Comparison of ENCODE assay signal across 24 mouse cellular contexts in genomic region chr16:92641053-92641452, GRCm38 (mm10).
DNase-seq lines count a peak whose midpoint lies in the region; ATAC-seq lines count a peak whose summit lies in the region.
"Had no signal": no experiment of that assay in that cellular context is flagged by ENCODE, and none has a peak within 500 bp of the region (broad histone marks: within the 10 kb centered on the region; RNA-seq: fewer than 3 reads in every experiment).

No protein-coding gene starts in this region.

- H3K36me3 ChIP-seq in kidney, embryonic 16.5 days (ENCODE audit: insufficient read depth, low read length): no peaks in the 10 kb centered on the region
- no peaks in the 10 kb centered on the region for H3K36me3 ChIP-seq in hindbrain, embryonic 12.5 days
- H3K36me3 ChIP-seq: embryonic facial prominence, embryonic 12.5 days; limb, embryonic 15.5 days; midbrain, embryonic 10.5 days; neural tube, embryonic 12.5 days had no signal

- no peaks in the 10 kb centered on the region for H3K9me3 ChIP-seq in kidney, embryonic 16.5 days (ENCODE audit: low read length)
- H3K9me3 ChIP-seq in hindbrain, embryonic 12.5 days (replicated peaks): no peaks in the 10 kb centered on the region
- H3K9me3 ChIP-seq: embryonic facial prominence, embryonic 12.5 days; limb, embryonic 15.5 days; liver, embryonic 15.5 days; midbrain, embryonic 10.5 days; neural tube, embryonic 12.5 days had no signal

- WGBS in kidney, embryonic 16.5 days: 63% methylated on average over 6 of the region's 6 CpGs
- 75% methylated on average over 6 of the region's 6 CpGs for WGBS in hindbrain, embryonic 12.5 days

- H3K27ac ChIP-seq in kidney, embryonic 16.5 days (ENCODE audit: low read length): no peak overlapping the region
- no peak overlapping the region for H3K27ac ChIP-seq in hindbrain, embryonic 12.5 days
- H3K27ac ChIP-seq: embryonic facial prominence, embryonic 12.5 days; hindbrain, embryonic 14.5 days; limb, embryonic 15.5 days; liver, embryonic 15.5 days; midbrain, embryonic 10.5 days; neural tube, embryonic 12.5 days had no signal

- H3K4me3 ChIP-seq in kidney, embryonic 16.5 days (ENCODE audit: low read length): no peak overlapping the region
- H3K4me3 ChIP-seq in hindbrain, embryonic 12.5 days: no peak overlapping the region
- H3K4me3 ChIP-seq: embryonic facial prominence, embryonic 12.5 days; erythroblast, embryonic 14.5 days; limb, embryonic 15.5 days; liver, embryonic 15.5 days; midbrain, embryonic 10.5 days; neural tube, embryonic 12.5 days had no signal

- H3K4me2 ChIP-seq in kidney, embryonic 16.5 days (replicated peaks; ENCODE audit: low read depth, low read length): no peak overlapping the region
- H3K4me2 ChIP-seq in hindbrain, embryonic 12.5 days (replicated peaks): no peak overlapping the region
- H3K4me2 ChIP-seq: embryonic facial prominence, embryonic 12.5 days; heart, embryonic 11.5 days; hindbrain, embryonic 14.5 days; limb, embryonic 15.5 days; liver, embryonic 15.5 days; neural tube, embryonic 12.5 days had no signal

- peak; percentile 24 for DNase-seq in thymus, postnatal 25 days
- DNase-seq in thymus, adult 18-20 months: no peak
- peak; percentile 82 for DNase-seq in T-cell, adult 2 months (ENCODE audit: low spot score)
- no peak for DNase-seq in frontal cortex, postnatal 10 days (ENCODE audit: low spot score in 2 of 2)
- DNase-seq: adrenal gland, adult 2 months; cerebellum, adult 9-10 months; gastrocnemius, postnatal 36 days; heart, postnatal 10 days; kidney, postnatal 10 days; right cerebral cortex, postnatal 14 days; spleen, adult 18-20 months had no signal

- H3K9ac ChIP-seq in kidney, embryonic 16.5 days (replicated peaks; ENCODE audit: low read length): no peak overlapping the region
- no peak overlapping the region for H3K9ac ChIP-seq in hindbrain, embryonic 12.5 days
- H3K9ac ChIP-seq: embryonic facial prominence, embryonic 12.5 days; hindbrain, embryonic 14.5 days; limb, embryonic 15.5 days; liver, embryonic 15.5 days; neural tube, embryonic 12.5 days had no signal

- no peaks in the 10 kb centered on the region for H3K27me3 ChIP-seq in kidney, embryonic 16.5 days (ENCODE audit: insufficient read depth, low read length)
- no peaks in the 10 kb centered on the region for H3K27me3 ChIP-seq in hindbrain, embryonic 12.5 days
- H3K27me3 ChIP-seq: embryonic facial prominence, embryonic 12.5 days; limb, embryonic 15.5 days; liver, embryonic 15.5 days; neural tube, embryonic 12.5 days had no signal

- H3K4me1 ChIP-seq in kidney, embryonic 16.5 days (ENCODE audit: insufficient read depth, low read length): peaks cover 21% of the 10 kb centered on the region
- peaks cover 15% of the 10 kb centered on the region for H3K4me1 ChIP-seq in hindbrain, embryonic 12.5 days
- H3K4me1 ChIP-seq: liver, embryonic 15.5 days; neural tube, embryonic 12.5 days had no signal

- peak; percentile 62 for ATAC-seq in megakaryocyte, adult 5-6 weeks (ENCODE audit: poor library complexity, severe bottlenecking)
- ATAC-seq in kidney, embryonic 16.5 days (ENCODE audit: low FRiP score, low TSS enrichment): no peak
- no peak for ATAC-seq in hindbrain, embryonic 12.5 days (ENCODE audit: low FRiP score)
- ATAC-seq: forebrain, embryonic 14.5 days; intestine, postnatal 0 days had no signal

Comparison
In these comparisons a context has a peak if more than half of its experiments do, and no peak if none do; other contexts are left out.
1. DNase-seq: peak in thymus, postnatal 25 days (single experiment) and T-cell, adult 2 months (single experiment); none in thymus, adult 18-20 months (0 of 2) and frontal cortex, postnatal 10 days (0 of 2).